Mouse (Mus musculus): ENCODE measurements around the gene Wnk4.

The Wnk4 gene

GRCm38 (mm10) chr11:101276319-101277070, 16.1 kb downstream of the Wnk4 start:
- no peak for DNase-seq

- no peak for DNase-seq
Observed at GRCm38 (mm10) chr11:101277381-101278222, 17.2 kb downstream of the Wnk4 start.

GRCm38 (mm10) chr11:101278223-101279192, 18.1 kb downstream of the Wnk4 start, which contains the start of the genes Cntd1 and Coa3:
Cntd1 (plus strand) TSS chr11:101279012.
Coa3 (minus strand) TSS chr11:101279114.
- DNase-seq = peak; percentile 75 to 79

- DNase-seq = no peak
Observed at GRCm38 (mm10) chr11:101279193-101279569, 18.8 kb downstream of the Wnk4 start.

GRCm38 (mm10) chr11:101280837-101281236, 20.5 kb downstream of the Wnk4 start:
- DNase-seq = no peak

GRCm38 (mm10) chr11:101282896-101283295, 22.5 kb downstream of the Wnk4 start:
- DNase-seq = no peak

GRCm38 (mm10) chr11:101283805-101284204, 23.4 kb downstream of the Wnk4 start:
- DNase-seq = no peak

GRCm38 (mm10) chr11:101287306-101287705, 26.9 kb downstream of the Wnk4 start:
- no peak for DNase-seq

GRCm38 (mm10) chr11:101291231-101291630, 30.9 kb downstream of the Wnk4 start:
- no peak for DNase-seq

GRCm38 (mm10) chr11:101295191-101295590, 34.8 kb downstream of the Wnk4 start:
- no peak for DNase-seq

GRCm38 (mm10) chr11:101300881-101301280, 40.5 kb downstream of the Wnk4 start:
- DNase-seq = peak in 1 of 2 experiments; percentile 18

GRCm38 (mm10) chr11:101301299-101302003, 41.1 kb downstream of the Wnk4 start:
- DNase-seq = no peak

GRCm38 (mm10) chr11:101302004-101302798, 41.8 kb downstream of the Wnk4 start, which contains the start of gene Becn1:
Becn1 (minus strand) TSS chr11:101302286.
- peak; percentile 97 to 98 for DNase-seq

GRCm38 (mm10) chr11:101307744-101308143, 47.4 kb downstream of the Wnk4 start:
- no peak for DNase-seq

- DNase-seq = no peak
Observed at GRCm38 (mm10) chr11:101311083-101311482, 50.7 kb downstream of the Wnk4 start.

- DNase-seq = no peak
Observed at GRCm38 (mm10) chr11:101312150-101312549, 51.8 kb downstream of the Wnk4 start.

- no peak for DNase-seq
Observed at GRCm38 (mm10) chr11:101314567-101314966, 54.2 kb downstream of the Wnk4 start.

GRCm38 (mm10) chr11:101315082-101315650, 54.8 kb downstream of the Wnk4 start:
- DNase-seq = no peak

- DNase-seq = peak; percentile 92 to 95
Observed at GRCm38 (mm10) chr11:101315665-101316500, 55.5 kb downstream of the Wnk4 start, which contains the start of gene Psme3. Psme3 (plus strand) TSS chr11:101316213.

- no peak for DNase-seq
Observed at GRCm38 (mm10) chr11:101316501-101316917, 56.1 kb downstream of the Wnk4 start.
